ENCODE assay signal across 8 mouse cellular contexts in genomic region chr8:120416522-120417394, GRCm38 (mm10).
DNase-seq lines count a peak whose midpoint lies in the region; ATAC-seq and TF ChIP-seq lines count a peak whose summit lies in the region.

No protein-coding gene starts in this region.

- no peaks in the 10 kb centered on the region for H3K27me3 ChIP-seq in embryonic facial prominence, embryonic 11.5 days (ENCODE audit: control insufficient read depth, insufficient read depth, low read length)
- H3K27me3 ChIP-seq in liver, adult 2 months (ENCODE audit: control insufficient read depth, insufficient read depth, low read length): no peaks in the 10 kb centered on the region
- no peaks in the 10 kb centered on the region for H3K27me3 ChIP-seq in midbrain, postnatal 0 days (ENCODE audit: insufficient read depth, low read length)

- TF ChIP-seq CTCF in liver, adult 2 months (IDR thresholded peaks at IDR 0.05; ENCODE audit: low read depth, low read length): peak; percentile 38; the same call in 1 of the 2 replicates
- peak; percentile 65 for TF ChIP-seq CTCF in midbrain, postnatal 0 days (IDR thresholded peaks at IDR 0.05)

- peak overlapping the region; percentile 38 for H3K4me2 ChIP-seq in embryonic facial prominence, embryonic 11.5 days (ENCODE audit: low read depth, low read length)
- peak overlapping the region; percentile 20; the same call in 1 of the 2 replicates for H3K4me2 ChIP-seq in midbrain, postnatal 0 days (ENCODE audit: low read depth, low read length, poor library complexity, severe bottlenecking)

- 2% methylated on average over 33 of the region's 33 CpGs for WGBS in embryonic facial prominence, embryonic 11.5 days
- 11% methylated on average over 33 of the region's 33 CpGs for WGBS in liver, adult 2 months
- 9% methylated on average over 33 of the region's 33 CpGs for WGBS in midbrain, postnatal 0 days

- peak overlapping the region; percentile 92 for H3K27ac ChIP-seq in embryonic facial prominence, embryonic 11.5 days (replicated peaks; ENCODE audit: low read depth, low read length)
- H3K27ac ChIP-seq in liver, adult 2 months (replicated peaks; ENCODE audit: insufficient read depth, low read depth, low read length): peak overlapping the region; percentile 88
- peak overlapping the region; percentile 62 for H3K27ac ChIP-seq in midbrain, postnatal 0 days (ENCODE audit: low read depth, low read length)

- H3K36me3 ChIP-seq in embryonic facial prominence, embryonic 11.5 days (replicated peaks; ENCODE audit: control insufficient read depth, insufficient read depth, low read depth, low read length): no peaks in the 10 kb centered on the region
- no peaks in the 10 kb centered on the region for H3K36me3 ChIP-seq in liver, adult 2 months (ENCODE audit: control insufficient read depth, insufficient read depth, low read length)
- no peaks in the 10 kb centered on the region for H3K36me3 ChIP-seq in midbrain, postnatal 0 days (ENCODE audit: insufficient read depth, low read length)

- peak overlapping the region; percentile 37 for H3K9ac ChIP-seq in embryonic facial prominence, embryonic 11.5 days (replicated peaks; ENCODE audit: low read length)
- H3K9ac ChIP-seq in liver, adult 2 months (ENCODE audit: low read depth, low read length): peak overlapping the region; percentile 39
- 0 out of 2 replicates have a peak overlapping the region, but pooled peaks have one; percentile 30 for H3K9ac ChIP-seq in midbrain, postnatal 0 days (replicated peaks; ENCODE audit: low read length, poor library complexity, severe bottlenecking)

- DNase-seq in cerebellum, adult 18-20 months: peak; percentile 39 to 49
- no peak for DNase-seq in cerebellum, adult 8-10 months
- DNase-seq in embryonic facial prominence, embryonic 11.5 days (ENCODE audit: low spot score): peak; percentile 84
- DNase-seq in heart, adult 18-20 months: peak; percentile 86 to 89
- peak; percentile 90 for DNase-seq in kidney, adult 18-20 months
- peak; percentile 91 for DNase-seq in liver, adult 2 months (ENCODE audit: extremely low read depth, low read depth, low spot score)
- DNase-seq in midbrain, postnatal 0 days (ENCODE audit: low spot score): peak; percentile 93
- peak; percentile 71 for DNase-seq in testis, postnatal 10 days (ENCODE audit: low spot score)

- H3K9me3 ChIP-seq in embryonic facial prominence, embryonic 11.5 days (replicated peaks; ENCODE audit: control insufficient read depth, low read length): no peaks in the 10 kb centered on the region
- H3K9me3 ChIP-seq in midbrain, postnatal 0 days (ENCODE audit: low read length): no peaks in the 10 kb centered on the region

- peaks cover 32% of the 10 kb centered on the region for H3K4me1 ChIP-seq in embryonic facial prominence, embryonic 11.5 days (ENCODE audit: control insufficient read depth, insufficient read depth, low read length)
- H3K4me1 ChIP-seq in liver, adult 2 months (ENCODE audit: control insufficient read depth, insufficient read depth, low read length): peaks cover 32% of the 10 kb centered on the region
- H3K4me1 ChIP-seq in midbrain, postnatal 0 days (ENCODE audit: insufficient read depth, low read length): peaks cover 28% of the 10 kb centered on the region

- no peaks in the 10 kb centered on the region for H3K79me2 ChIP-seq in liver, adult 2 months (ENCODE audit: control insufficient read depth, insufficient read depth, low read length)

- peak; percentile 72 for ATAC-seq in embryonic facial prominence, embryonic 11.5 days (replicated peaks; ENCODE audit: insufficient number of reproducible peaks, low FRiP score, low TSS enrichment, low read depth)
- peak; percentile 75 for ATAC-seq in midbrain, postnatal 0 days (ENCODE audit: low FRiP score)

- no peak for TF ChIP-seq POLR2A in liver, adult 2 months (IDR thresholded peaks at IDR 0.05; ENCODE audit: extremely low read depth, insufficient read depth, low read length)

- no peak overlapping the region for H3K4me3 ChIP-seq in embryonic facial prominence, embryonic 11.5 days (ENCODE audit: low read depth, low read length)
- peak overlapping the region; percentile 1; the same call in 1 of the 2 replicates for H3K4me3 ChIP-seq in liver, adult 2 months (ENCODE audit: insufficient read depth, low read depth, low read length)
- H3K4me3 ChIP-seq in midbrain, postnatal 0 days (ENCODE audit: low read depth, low read length): no peak overlapping the region
